Mouse (Mus musculus) stomach, adult 2 months (tissue): Measurements from ENCODE around the gene Polg. TPM values are rescaled to one million over a fixed set of nuclear protein-coding genes. Genes with fewer than 3 reads are reported as not detected.

Experiments
- polyA plus RNA-seq: library from polyadenylated mRNA; depleted of rRNA; stranded (reverse); fragments of >200 nt; gene quantifications from 2 replicates; pipeline ENCODE4 v1.2.3, GENCODE M21; 2012; rRNA removed

Gene Polg
- 13.7 and 21.4 TPM in 2 replicates for polyA plus RNA-seq

DNA sequence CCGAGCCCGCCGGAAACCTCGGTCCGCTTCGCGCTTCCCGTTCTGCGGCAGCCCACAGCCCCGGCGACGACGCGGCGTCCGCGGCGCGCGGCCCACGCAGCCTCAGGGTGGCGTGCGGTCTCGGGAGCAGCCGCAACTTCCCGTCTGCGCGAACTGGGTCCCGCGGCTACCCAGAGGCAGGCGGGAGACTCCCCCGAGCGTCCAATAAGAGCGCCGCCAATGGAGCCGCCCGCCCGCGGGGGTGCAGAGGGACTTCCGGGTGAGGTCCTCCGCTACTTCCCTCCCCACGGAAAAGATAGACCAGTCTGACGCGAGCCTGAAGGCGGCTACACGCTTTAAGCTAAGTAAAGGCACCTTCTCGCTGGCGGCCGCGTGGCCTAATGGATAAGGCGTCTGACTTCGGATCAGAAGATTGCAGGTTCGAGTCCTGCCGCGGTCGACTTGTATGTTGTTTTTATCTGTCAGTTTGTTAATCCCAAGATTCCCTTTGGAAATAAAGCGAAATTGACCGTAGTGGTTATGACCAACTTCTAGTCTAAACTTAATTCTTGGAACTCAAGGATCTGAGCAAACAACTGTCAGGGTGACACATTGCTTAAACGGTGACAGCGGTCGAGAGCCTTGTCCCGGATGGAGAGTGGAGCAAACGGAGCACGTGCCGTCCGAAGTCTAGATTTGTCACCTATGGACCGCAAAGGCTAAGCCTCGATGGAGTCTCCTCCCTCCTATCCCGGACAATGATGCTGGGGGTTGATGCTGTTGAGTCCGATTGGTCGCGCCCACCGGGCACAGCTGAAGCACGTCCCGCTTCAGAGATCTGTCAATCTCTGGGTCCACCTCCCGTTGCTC is at the start of gene Polg:
Gene Polg (minus strand): TSS at position 310 of the 849 bp plus-strand sequence.

Other genes starting within 250 kb of the Polg start
- 22.7 and 33.5 TPM in 2 replicates for gene Abhd2, start 193.2 kb downstream of the Polg start, polyA plus RNA-seq
- 0.10 TPM in 1 of 2 replicates, not detected in the other for gene Rlbp1, start 79.3 kb downstream of the Polg start, polyA plus RNA-seq
- gene Fanci, start 74.4 kb downstream of the Polg start, polyA plus RNA-seq: 0.26 and 0.33 TPM in 2 replicates
- 0.14 TPM in 1 of 2 replicates, not detected in the other for gene Rhcg, start 151.3 kb upstream of the Polg start, polyA plus RNA-seq
- gene Ticrr, start 193.8 kb upstream of the Polg start, polyA plus RNA-seq: 0.35 and 0.48 TPM in 2 replicates
- gene Kif7, start 249.4 kb upstream of the Polg start, polyA plus RNA-seq: 0.94 and 0.96 TPM in 2 replicates